Mouse (Mus musculus) cortical plate, adult 2 months (tissue): Measurements from ENCODE around the gene Fam221b. TPM values are rescaled to one million over a fixed set of nuclear protein-coding genes. Genes with fewer than 3 reads are reported as not detected.

Experiments used
- H3K27ac ChIP-seq: fragments of 200-500 bp; 2 replicates; pipeline ENCODE4 v1.5.1; 2012; ENCODE audit warnings: low read length, control low read depth, inconsistent platforms; ENCODE audit not compliant: insufficient read depth
- H3K4me1 ChIP-seq: fragments of 200-500 bp; 2 replicates; pipeline ENCODE4 v1.6.1; 2011; ENCODE audit warnings: low read length; ENCODE audit not compliant: control insufficient read depth, insufficient read depth
- H3K4me3 ChIP-seq: fragments of 200-500 bp; 2 replicates; pipeline ENCODE4 v1.5.1; 2011; ENCODE audit warnings: mild to moderate bottlenecking, low read length, control low read depth; ENCODE audit not compliant: insufficient read depth
- CTCF ChIP-seq: fragments of 200-500 bp; IDR thresholded peaks from 2 replicates; pipeline ENCODE4 v1.5.1; 2011; ENCODE audit warnings: mild to moderate bottlenecking, control low read depth, low read length; ENCODE audit not compliant: insufficient read depth; ENCODE audit errors: extremely low read depth
- POLR2A ChIP-seq: fragments of 200-500 bp; IDR thresholded peaks from 2 replicates; pipeline ENCODE4 v1.6.1; 2011; ENCODE audit warnings: mild to moderate bottlenecking, low read length, control low read depth; ENCODE audit not compliant: insufficient read depth; ENCODE audit errors: extremely low read depth
- polyA plus RNA-seq: library from polyadenylated mRNA; depleted of rRNA; stranded (reverse); fragments of >200 nt; gene quantifications from 2 replicates; pipeline ENCODE4 v1.2.3, GENCODE M21; 2012; rRNA removed

Fam221b gene
- 1.0 TPM in 2 replicates for polyA plus RNA-seq

DNA sequence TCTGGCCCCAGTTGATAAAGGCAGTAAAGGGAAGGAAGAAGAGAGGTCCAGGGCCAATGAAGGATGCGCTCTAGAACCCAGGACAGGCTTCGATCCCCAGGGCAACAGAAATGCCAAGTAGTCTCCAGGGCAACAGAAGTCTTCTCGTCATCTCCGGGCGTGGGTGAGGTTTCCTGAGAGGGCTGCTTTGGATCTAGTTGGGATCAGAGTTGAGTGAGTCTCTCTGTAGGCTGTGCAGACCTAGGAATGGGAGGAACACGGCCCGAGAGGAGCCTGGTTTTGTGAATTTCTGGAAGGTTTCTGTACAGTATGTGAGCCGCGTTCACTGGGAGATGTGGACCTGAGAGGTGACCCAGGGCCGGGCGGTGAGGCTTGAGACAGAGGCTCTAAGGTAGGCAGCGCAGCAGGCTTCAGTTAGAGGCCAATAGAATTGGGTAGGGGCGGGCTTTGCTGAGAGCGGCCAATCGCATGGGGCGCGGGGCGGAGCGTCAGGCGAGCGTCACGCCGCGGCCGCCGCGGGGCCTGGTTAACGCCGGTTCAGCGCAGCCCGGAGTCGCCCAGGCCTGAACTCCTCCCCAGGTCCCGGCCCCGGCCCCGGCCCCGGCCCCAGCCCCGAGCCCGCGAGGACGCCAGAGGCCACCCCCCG, at the start of gene Fam221b, which contains the start of gene Tmem8b:
Gene Fam221b (minus strand): TSS at position 364 of the 646 bp plus-strand sequence.
Gene Tmem8b (plus strand): TSS at position 190 of the 646 bp plus-strand sequence.
- TF ChIP-seq CTCF: no peak
- TF ChIP-seq POLR2A: peak; percentile 72; the same call in 1 of the 2 replicates
- Histone ChIP-seq H3K27ac (peak within 1 kb of the TSS; percentile 26; the same call in 1 of the 2 replicates), H3K4me1 (peaks cover 6% of the 10 kb centered on the region)

DNA sequence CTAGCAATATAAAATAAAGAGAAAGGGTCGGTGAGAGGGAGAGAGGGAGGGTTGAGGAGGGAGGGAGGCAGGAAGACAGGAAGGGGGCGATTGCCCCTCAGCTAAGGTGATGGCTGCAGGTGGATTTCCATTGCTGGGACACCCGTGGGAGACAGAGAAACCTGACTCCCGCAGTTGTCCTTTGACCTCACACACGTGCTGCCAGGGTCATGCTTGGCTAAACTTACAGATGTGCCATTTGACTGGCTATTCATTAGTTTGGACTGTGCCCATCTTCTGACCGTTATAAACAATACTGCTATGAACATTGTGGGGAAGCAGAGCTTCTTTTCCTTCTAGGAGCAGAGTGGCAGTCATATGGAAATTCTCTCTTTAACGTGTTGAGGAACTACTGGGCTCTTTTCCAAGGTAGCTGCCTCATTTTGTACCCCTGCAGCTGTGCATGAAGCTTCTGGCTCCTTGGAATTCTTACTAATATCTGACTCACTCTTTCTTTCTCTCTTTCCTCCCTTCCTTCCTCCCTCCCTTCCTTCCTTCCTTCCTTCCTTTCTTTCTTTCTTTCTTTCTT, 44.8 kb upstream of the Fam221b start:
- peaks cover 3% of the 10 kb centered on the region for H3K4me1 ChIP-seq
- H3K27ac ChIP-seq: no peak overlapping the region
- no peak for TF ChIP-seq POLR2A
- TF ChIP-seq CTCF: no peak
- H3K4me3 ChIP-seq: no peak overlapping the region

More for the DNA sequence above, at the start of gene Fam221b, which contains the start of gene Tmem8b:
- peak within 1 kb of the TSS; percentile 85 for H3K4me3 ChIP-seq

DNA sequence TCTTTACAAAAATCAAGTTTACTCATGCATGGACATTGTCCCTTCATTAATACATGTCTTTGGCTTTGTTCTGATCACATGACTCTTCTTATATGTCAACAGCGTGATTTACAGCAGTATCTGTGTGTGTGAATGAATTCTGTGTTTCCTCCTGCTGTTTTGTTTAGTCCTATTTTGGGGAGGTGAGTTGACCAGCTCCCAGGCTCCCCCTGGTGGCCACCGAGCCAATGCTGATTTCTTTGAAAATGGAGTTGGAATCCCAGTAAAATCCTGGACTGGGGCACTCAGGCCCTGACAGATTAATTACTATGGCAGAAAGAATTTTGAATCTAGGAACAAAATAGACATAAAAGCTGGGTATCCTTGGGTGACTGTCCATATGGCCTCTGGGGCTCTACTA, 42.9 kb upstream of the Fam221b start:
- Histone ChIP-seq H3K4me3 (no peak overlapping the region), H3K4me1 (peaks cover 3% of the 10 kb centered on the region), H3K27ac (no peak overlapping the region)
- TF ChIP-seq CTCF (peak; percentile 72), POLR2A (no peak)

DNA sequence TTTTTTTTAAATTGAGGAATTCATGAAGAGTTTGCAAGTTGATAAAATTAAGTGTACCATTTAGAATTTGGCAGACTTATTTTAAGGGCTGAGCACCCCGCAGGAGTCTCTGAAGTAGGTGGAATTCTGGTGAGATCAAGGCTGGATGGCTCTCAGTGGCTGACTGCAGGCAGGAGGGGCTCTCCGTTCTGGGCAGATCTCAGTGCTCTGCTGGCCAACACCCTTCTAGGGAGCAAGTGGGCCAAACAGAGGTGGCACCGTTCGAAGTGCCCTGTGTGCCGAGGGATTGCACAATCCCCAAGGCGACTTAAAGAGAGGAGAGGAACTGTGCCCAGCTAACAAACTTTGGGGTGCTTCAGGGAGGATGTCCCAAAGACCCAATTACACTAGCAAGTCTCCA, 40.9 kb upstream of the Fam221b start, which contains the start of gene Olfr71:
Gene Olfr71 (minus strand): TSS at position 387 of the 400 bp plus-strand sequence.
- no peak for TF ChIP-seq POLR2A
- no peak for TF ChIP-seq CTCF
- Histone ChIP-seq H3K27ac (no peak within 1 kb of the TSS), H3K4me3 (no peak within 1 kb of the TSS), H3K4me1 (peaks cover 3% of the 10 kb centered on the region)

DNA sequence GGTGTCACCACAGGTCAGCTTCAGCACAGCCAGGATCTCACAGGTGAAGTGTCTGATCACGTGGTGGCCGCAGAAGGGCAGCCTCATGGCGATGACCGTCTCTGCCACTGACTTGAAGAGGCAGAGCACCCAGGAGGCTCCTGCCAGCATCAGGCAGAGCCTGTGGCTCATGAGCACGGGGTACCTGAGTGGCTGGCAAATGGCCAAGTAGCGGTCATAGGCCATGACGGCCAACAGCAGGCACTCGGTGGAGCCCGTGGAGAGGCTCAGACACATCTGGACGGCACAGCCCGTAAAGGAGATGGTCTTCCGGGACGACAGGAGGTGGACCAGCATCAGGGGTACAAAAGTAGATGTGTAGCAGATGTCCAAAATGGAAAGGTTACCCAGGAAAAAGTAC, 37.0 kb upstream of the Fam221b start:
- Histone ChIP-seq H3K4me3 (no peak overlapping the region), H3K27ac (no peak overlapping the region), H3K4me1 (peaks cover 1% of the 10 kb centered on the region; the same call in 1 of the 2 replicates)
- no peak for TF ChIP-seq CTCF
- TF ChIP-seq POLR2A: no peak

DNA sequence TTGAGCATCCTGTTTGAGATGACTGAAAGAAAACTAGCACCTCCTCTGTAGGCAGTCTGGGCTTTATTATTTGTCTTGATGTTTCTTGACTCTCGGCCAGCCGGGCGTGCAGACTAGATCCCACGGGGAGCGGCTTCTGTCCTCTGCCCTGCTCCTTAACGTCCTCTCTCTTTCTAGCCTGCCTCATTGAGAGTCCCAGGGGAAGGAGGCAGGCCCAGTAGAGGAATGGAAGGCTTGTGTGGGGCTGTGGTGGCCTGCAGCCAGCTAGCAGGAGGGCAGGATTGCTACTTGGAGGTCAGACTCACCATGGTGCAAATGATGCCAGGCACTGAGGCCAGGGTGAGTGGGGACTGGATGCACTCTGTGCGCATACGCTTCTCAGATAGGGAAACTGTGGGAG, 34.9 kb upstream of the Fam221b start:
- TF ChIP-seq CTCF (no peak), POLR2A (no peak)
- Histone ChIP-seq H3K4me1 (no peaks in the 10 kb centered on the region), H3K4me3 (no peak overlapping the region), H3K27ac (no peak overlapping the region)

DNA sequence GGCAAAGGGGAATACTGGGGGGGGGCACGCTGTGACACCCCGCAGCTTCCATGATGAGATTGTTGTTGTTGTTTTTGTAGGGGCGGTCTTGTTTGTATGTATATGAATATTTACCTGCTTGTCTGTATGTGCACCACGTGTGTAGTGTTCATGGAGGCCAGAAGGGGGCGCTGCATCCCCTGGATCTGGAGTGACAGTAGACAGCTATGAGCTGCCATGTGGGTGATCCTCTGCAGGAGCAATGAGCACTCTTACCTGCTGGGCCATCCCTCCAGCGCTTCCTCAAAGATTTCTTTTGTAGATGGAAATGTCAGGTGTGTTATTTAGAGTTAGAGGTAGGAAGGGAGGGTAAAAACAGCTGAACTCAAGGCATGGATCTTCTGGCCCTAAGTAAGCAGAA, 34.5 kb upstream of the Fam221b start:
- no peak overlapping the region for H3K27ac ChIP-seq
- TF ChIP-seq CTCF (peak; percentile 19; the same call in 1 of the 2 replicates), POLR2A (no peak)
- no peak overlapping the region for H3K4me3 ChIP-seq
- no peaks in the 10 kb centered on the region for H3K4me1 ChIP-seq

DNA sequence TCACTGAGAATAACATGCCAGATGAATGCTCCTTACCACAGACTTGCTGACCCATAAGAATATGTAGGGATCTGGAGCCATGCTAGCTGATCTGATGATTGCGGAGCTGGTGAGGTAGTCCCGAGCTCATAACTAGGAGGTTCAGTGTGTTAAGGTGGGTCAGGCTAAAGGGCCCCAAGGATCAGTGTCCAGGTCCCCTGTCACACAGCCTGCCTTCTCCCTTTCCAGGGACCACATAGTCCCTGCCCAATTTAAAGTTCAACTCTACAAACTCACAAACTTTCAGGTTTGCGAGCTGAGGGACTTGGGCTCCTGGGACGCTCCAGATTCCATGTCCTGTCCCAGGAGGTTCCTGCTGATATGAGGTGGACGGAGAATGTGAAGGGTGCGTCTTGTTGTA, 31.8 kb upstream of the Fam221b start, which contains the start of gene Olfr70:
Gene Olfr70 (minus strand): TSS at position 101 of the 400 bp plus-strand sequence.
- Histone ChIP-seq H3K4me3 (no peak within 1 kb of the TSS), H3K4me1 (no peaks in the 10 kb centered on the region), H3K27ac (no peak within 1 kb of the TSS)
- no peak for TF ChIP-seq POLR2A
- no peak for TF ChIP-seq CTCF

DNA sequence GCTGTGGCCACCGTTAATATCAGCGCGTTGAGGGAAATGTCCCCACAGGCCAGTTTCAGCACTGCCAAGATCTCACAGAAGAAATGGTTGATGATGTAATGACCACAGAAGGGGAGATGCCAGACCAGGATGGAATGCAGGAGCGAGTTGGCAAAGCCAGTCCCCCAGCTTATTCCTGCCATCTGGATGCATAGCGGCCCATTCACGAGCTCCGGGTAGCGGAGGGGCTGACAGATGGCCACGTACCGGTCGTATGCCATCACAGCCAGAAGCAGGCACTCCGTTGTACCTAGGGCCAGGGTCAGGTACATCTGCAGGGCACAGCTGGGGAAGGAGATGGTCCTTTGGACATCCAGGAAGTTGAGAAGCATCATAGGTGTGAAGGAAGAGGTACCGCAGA, 27.6 kb upstream of the Fam221b start:
- TF ChIP-seq POLR2A (no peak), CTCF (no peak)
- Histone ChIP-seq H3K27ac (no peak overlapping the region), H3K4me3 (no peak overlapping the region), H3K4me1 (no peaks in the 10 kb centered on the region)

DNA sequence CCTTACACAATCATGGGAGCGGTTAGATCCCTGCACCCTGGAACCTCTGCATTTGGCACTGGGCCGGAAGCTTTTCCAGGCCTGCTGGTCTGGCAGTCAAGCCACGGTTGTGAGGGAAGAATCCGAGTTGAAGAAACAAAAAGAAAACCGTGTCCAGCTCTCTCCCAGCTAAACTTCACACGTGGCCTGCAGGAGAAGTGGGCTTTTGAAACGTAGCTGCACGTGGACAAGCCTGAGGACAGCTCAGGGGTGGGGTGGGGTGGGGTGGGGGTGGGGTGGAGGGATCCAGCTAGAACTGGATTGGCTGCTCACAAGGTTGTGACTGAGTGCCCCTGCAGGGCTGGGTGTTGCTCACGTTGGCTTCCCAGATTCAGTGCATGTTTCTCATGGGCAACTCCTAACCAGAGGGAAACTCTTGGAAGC, 26.3 kb upstream of the Fam221b start:
- Histone ChIP-seq H3K4me3 (no peak overlapping the region), H3K4me1 (0 out of 2 replicates have a peak, but pooled peaks cover 2% of the 10 kb centered on the region), H3K27ac (no peak overlapping the region)
- TF ChIP-seq POLR2A (no peak), CTCF (no peak)
